Mouse (Mus musculus) midbrain, embryonic 11.5 days (tissue): ENCODE measurements at regions not wholly inside any gene's neighbourhood (a gene's known extent, or its start where the extent isn't known, plus 50 kb on each side); places are given as distances from the start of the nearest gene placed in this dataset.

Experiments used
- ATAC-seq: fragments of 200-750 bp; cut with Nextera tagmentation; 2 replicates; pipeline ENCODE4 v1.8.0; 2017; ENCODE audit warnings: moderate TSS enrichment, moderate library complexity; ENCODE audit not compliant: low FRiP score
- DNase-seq: peaks from one replicate; pipeline ENCODE4 v3.0.0; 2015; ENCODE audit warnings: low spot score; ENCODE audit errors: missing footprints
- H3K27ac ChIP-seq: fragments of 300-500 bp; sonication (generic); 2 replicates; pipeline ENCODE4 v1.5.1; 2014; ENCODE audit warnings: low read depth, low read length
- H3K27me3 ChIP-seq: fragments of 300-500 bp; sonication (generic); 2 replicates; pipeline ENCODE4 v1.6.1; 2014; ENCODE audit warnings: mild to moderate bottlenecking, low read length, moderate library complexity, mixed read lengths; ENCODE audit not compliant: control insufficient read depth, insufficient read depth
- H3K36me3 ChIP-seq: fragments of 300-500 bp; sonication (generic); 2 replicates; pipeline ENCODE4 v1.6.1; 2014; ENCODE audit warnings: mild to moderate bottlenecking, low read length, moderate library complexity, mixed read lengths; ENCODE audit not compliant: control insufficient read depth, insufficient read depth
- H3K4me1 ChIP-seq: fragments of 300-500 bp; sonication (generic); 2 replicates; pipeline ENCODE4 v1.6.1; 2014; ENCODE audit warnings: low read length; ENCODE audit not compliant: control insufficient read depth, insufficient read depth
- H3K4me2 ChIP-seq: fragments of 300-500 bp; sonication (generic); 2 replicates; pipeline ENCODE4 v1.6.1; 2014; ENCODE audit warnings: mild to moderate bottlenecking, moderate library complexity
- H3K4me3 ChIP-seq: fragments of 300-500 bp; sonication (generic); 2 replicates; pipeline ENCODE4 v1.5.1; 2014; ENCODE audit warnings: low read depth, low read length
- H3K9ac ChIP-seq: fragments of 300-500 bp; sonication (generic); 2 replicates; pipeline ENCODE4 v1.6.1; 2014; ENCODE audit warnings: low read length
- H3K9me3 ChIP-seq: fragments of 300-500 bp; sonication (generic); 2 replicates; pipeline ENCODE4 v1.6.1; 2016; ENCODE audit warnings: low read length; ENCODE audit not compliant: control insufficient read depth
- WGBS: fragments of 180-500 bp; shearing (Covaris S2); extraction: QIAGEN DNeasy Blood & Tissue Kit; methylation state at CpG from one replicate; pipeline ENCODE4 v1.1.7; 2014; 5-methylcytosine and 5-hydroxymethylcytosine counted together

DNA sequence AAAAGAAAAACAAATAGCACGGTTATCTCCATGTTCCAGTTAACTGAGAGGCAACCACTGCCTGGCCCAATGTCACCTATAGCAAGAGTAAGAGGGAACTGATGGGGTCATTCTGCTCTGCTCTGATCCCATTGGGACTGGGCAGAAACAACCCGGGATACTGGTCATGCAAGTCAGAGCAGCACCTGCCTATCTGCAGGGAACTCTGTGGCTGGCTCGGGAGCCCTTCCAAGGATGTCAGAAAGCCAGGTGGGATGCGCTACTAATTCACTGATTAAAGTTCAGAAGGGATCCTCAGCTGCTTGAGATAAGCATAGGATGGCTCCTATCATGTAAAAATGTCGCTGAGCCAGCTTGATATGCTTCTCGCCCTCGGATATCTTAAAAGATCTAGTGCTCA is 117.2 kb downstream of the Lmo4 start:
- DNase-seq (no peak), ATAC-seq (no peak)
- Histone ChIP-seq H3K4me3 (no peak overlapping the region), H3K9me3 (no peaks in the 10 kb centered on the region), H3K27ac (no peak overlapping the region), H3K36me3 (no peaks in the 10 kb centered on the region), H3K4me1 (no peaks in the 10 kb centered on the region), H3K27me3 (no peaks in the 10 kb centered on the region), H3K9ac (no peak overlapping the region), H3K4me2 (no peak overlapping the region)
- WGBS: 76% methylated on average over 7 of the region's 7 CpGs

- Histone ChIP-seq H3K27me3 (no peaks in the 10 kb centered on the region), H3K36me3 (no peaks in the 10 kb centered on the region), H3K27ac (no peak overlapping the region), H3K9ac (no peak overlapping the region), H3K9me3 (no peaks in the 10 kb centered on the region), H3K4me2 (no peak overlapping the region), H3K4me3 (no peak overlapping the region), H3K4me1 (no peaks in the 10 kb centered on the region)
- ATAC-seq (no peak), DNase-seq (no peak)
- 85% methylated on average over 3 of the region's 3 CpGs for WGBS
These were observed 118.8 kb downstream of the Lmo4 start for GRCm38 (mm10) chr3:144086176-144086575.

GRCm38 (mm10) chr3:144079960-144080359 is 125.1 kb downstream of the Lmo4 start:
- no peak overlapping the region for H3K4me3 ChIP-seq
- DNase-seq (no peak), ATAC-seq (no peak)
- no peak overlapping the region for H3K27ac ChIP-seq
- WGBS: 96% methylated on average over 3 of the region's 3 CpGs
- no peaks in the 10 kb centered on the region for H3K36me3 ChIP-seq
- no peak overlapping the region for H3K4me2 ChIP-seq
- H3K27me3 ChIP-seq: no peaks in the 10 kb centered on the region
- H3K4me1 ChIP-seq: no peaks in the 10 kb centered on the region
- no peaks in the 10 kb centered on the region for H3K9me3 ChIP-seq
- no peak overlapping the region for H3K9ac ChIP-seq

- no peak for ATAC-seq
- Histone ChIP-seq H3K36me3 (no peaks in the 10 kb centered on the region), H3K9ac (no peak overlapping the region), H3K4me3 (no peak overlapping the region), H3K4me2 (no peak overlapping the region), H3K27me3 (no peaks in the 10 kb centered on the region), H3K9me3 (no peaks in the 10 kb centered on the region), H3K4me1 (no peaks in the 10 kb centered on the region), H3K27ac (no peak overlapping the region)
- no peak for DNase-seq
- 74% methylated on average over 13 of the region's 13 CpGs for WGBS
These were observed 126.7 kb downstream of the Lmo4 start for GRCm38 (mm10) chr3:144078198-144078935.

- Histone ChIP-seq H3K4me2 (no peak overlapping the region), H3K36me3 (no peaks in the 10 kb centered on the region), H3K4me1 (no peaks in the 10 kb centered on the region), H3K27ac (no peak overlapping the region), H3K9ac (no peak overlapping the region), H3K4me3 (no peak overlapping the region), H3K27me3 (no peaks in the 10 kb centered on the region), H3K9me3 (no peaks in the 10 kb centered on the region)
- DNase-seq: peak; percentile 69
- WGBS: 86% methylated on average over 10 of the region's 10 CpGs
- ATAC-seq: no peak
These were observed 135.0 kb downstream of the Lmo4 start for GRCm38 (mm10) chr3:144069979-144070540.

- Histone ChIP-seq H3K27me3 (no peaks in the 10 kb centered on the region), H3K4me1 (no peaks in the 10 kb centered on the region), H3K27ac (no peak overlapping the region), H3K36me3 (no peaks in the 10 kb centered on the region), H3K9me3 (no peaks in the 10 kb centered on the region), H3K4me3 (no peak overlapping the region), H3K4me2 (no peak overlapping the region), H3K9ac (no peak overlapping the region)
- WGBS: 91% methylated on average over 3 of the region's 3 CpGs
- DNase-seq (peak; percentile 14), ATAC-seq (no peak)
These were observed 138.0 kb downstream of the Lmo4 start for GRCm38 (mm10) chr3:144067016-144067415.

DNA sequence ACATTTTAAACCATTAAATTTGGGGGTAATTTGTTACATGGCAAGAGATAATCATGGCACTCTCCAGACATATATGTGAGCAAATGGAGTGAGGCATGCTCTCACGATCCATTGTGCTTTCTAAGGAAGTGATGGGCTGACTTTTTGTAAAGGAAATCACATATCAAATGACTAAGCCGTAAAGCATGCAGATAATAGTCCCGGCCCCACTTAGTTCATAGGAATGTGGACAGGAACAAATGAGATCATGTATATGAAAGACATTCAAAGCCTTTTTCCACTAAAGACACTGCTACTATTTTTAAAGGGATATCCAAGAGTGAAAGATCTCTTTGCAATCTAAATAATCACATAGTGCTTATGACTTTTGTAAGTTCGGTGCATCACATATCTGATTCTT is 146.9 kb downstream of the Lmo4 start:
- Histone ChIP-seq H3K36me3 (no peaks in the 10 kb centered on the region), H3K9me3 (no peaks in the 10 kb centered on the region), H3K27ac (no peak overlapping the region), H3K4me3 (no peak overlapping the region), H3K4me2 (no peak overlapping the region), H3K27me3 (no peaks in the 10 kb centered on the region), H3K4me1 (no peaks in the 10 kb centered on the region), H3K9ac (no peak overlapping the region)
- peak; percentile 39 for DNase-seq
- no peak for ATAC-seq
- 82% methylated on average over 4 of the region's 4 CpGs for WGBS

DNA sequence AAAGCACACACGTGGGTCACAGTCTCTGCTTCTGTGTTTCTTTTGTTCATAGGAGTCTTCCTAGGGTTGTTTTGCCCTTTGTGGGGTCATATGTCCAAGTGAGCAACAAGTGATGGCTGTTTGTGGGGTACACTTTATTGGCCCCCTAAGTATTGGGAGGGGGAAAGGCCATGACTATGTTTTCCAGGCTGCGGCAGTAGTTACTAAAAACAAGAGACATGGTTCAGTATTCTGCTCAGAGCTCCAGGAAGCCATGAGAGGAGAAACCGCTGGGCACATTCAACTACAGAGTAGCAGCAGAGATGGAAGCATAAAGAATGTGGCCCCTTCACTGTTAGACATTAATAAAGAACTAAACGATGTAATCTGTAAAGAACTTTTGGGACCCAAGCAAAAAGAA is 154.7 kb downstream of the Lmo4 start:
- H3K9ac ChIP-seq: no peak overlapping the region
- no peak overlapping the region for H3K4me2 ChIP-seq
- H3K27me3 ChIP-seq: no peaks in the 10 kb centered on the region
- H3K4me3 ChIP-seq: no peak overlapping the region
- H3K27ac ChIP-seq: no peak overlapping the region
- 85% methylated on average over 4 of the region's 4 CpGs for WGBS
- no peak for DNase-seq
- ATAC-seq: no peak
- no peaks in the 10 kb centered on the region for H3K36me3 ChIP-seq
- no peaks in the 10 kb centered on the region for H3K9me3 ChIP-seq
- H3K4me1 ChIP-seq: no peaks in the 10 kb centered on the region

- ATAC-seq: no peak
- 63% methylated on average over 4 of the region's 4 CpGs for WGBS
- H3K4me1 ChIP-seq: no peaks in the 10 kb centered on the region
These were observed 155.8 kb downstream of the Lmo4 start for GRCm38 (mm10) chr3:144049270-144049669.

More at GRCm38 (mm10) chr3:144049270-144049669, 155.8 kb downstream of the Lmo4 start:
- Histone ChIP-seq H3K4me2 (no peak overlapping the region), H3K36me3 (no peaks in the 10 kb centered on the region), H3K27ac (no peak overlapping the region), H3K27me3 (no peaks in the 10 kb centered on the region), H3K9ac (no peak overlapping the region), H3K4me3 (no peak overlapping the region), H3K9me3 (no peaks in the 10 kb centered on the region)
- no peak for DNase-seq
